Mouse (Mus musculus) regulatory T cell (primary cell): ENCODE measurements around the gene Olfr1049.
"Not testable (repeated sequence)": the region's sequence is repeated elsewhere in the genome, so short reads cannot be mapped to it uniquely, and the experiment has no call there.

Experiments used
- in situ Hi-C: fragments of 300-600 bp; cut with MboI, MseI; formaldehyde crosslinking; loops from one replicate; pipeline ENCODE4 v1.15.1; 2025; ENCODE audit warnings: high pct_unique_total_duplicates

Gene Olfr1049

GRCm38 (mm10) chr2:86258228-86258627 lies at the start of gene Olfr1049:
TSS of gene Olfr1049 (minus strand) at chr2:86258328.
- in situ Hi-C loops, result not testable (repeated sequence)

DNA sequence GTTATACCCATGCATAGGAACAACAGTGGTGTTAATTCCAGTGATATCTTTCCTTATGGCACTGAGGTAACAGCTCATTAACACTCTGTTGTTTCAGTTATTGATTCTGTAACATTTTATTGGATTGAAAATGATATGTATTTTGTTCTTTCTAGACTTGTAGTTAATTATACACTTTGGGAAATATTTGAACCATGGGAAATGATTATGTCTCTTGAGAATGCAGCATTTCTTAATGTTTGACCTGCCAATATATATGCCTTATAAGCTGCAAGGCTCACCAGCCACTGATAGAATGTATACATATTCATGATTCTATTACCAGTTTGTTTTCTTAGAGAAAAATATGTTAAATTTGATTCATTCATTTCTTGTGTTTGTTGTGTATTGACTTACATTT lies 34.0 kb upstream of the Olfr1049 start, which contains the start of gene Olfr1052:
TSS of gene Olfr1052 (plus strand) at position 301 of the 400 bp plus-strand sequence.
- in situ Hi-C loops, result no loop called here

- in situ Hi-C loops, result not testable (repeated sequence)
These were observed 20.9 kb upstream of the Olfr1049 start, which contains the start of gene Olfr1051 for GRCm38 (mm10) chr2:86278988-86279387. TSS of gene Olfr1051 (minus strand) at chr2:86279088.

DNA sequence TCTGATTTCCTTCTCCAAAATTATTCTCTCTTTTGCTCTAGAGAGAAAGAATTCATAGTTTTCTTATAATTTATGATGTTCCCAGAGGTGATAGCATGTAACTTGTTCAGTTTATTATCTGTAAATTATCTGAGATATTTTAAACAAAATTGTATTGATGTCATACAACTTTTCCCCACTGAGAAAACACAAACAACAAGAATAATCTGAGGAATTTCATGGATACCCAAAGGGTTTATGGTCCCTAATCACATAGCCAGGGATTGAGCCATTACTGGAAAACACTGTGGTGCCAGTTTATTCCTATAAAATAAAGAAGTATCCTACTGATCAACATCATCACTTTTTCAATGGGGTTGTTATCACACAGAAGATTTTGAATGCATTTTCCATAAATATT lies 17.9 kb downstream of the Olfr1049 start, which contains the start of gene Olfr1048:
TSS of gene Olfr1048 (minus strand) at position 101 of the 400 bp plus-strand sequence.
- in situ Hi-C loops, result no loop called here

GRCm38 (mm10) chr2:86231301-86231700 lies 26.8 kb downstream of the Olfr1049 start, which contains the start of gene Olfr1047:
TSS of gene Olfr1047 (minus strand) at chr2:86231401.
- in situ Hi-C loops, result no loop called here

- in situ Hi-C loops, result no loop called here
These were observed 38.9 kb downstream of the Olfr1049 start, which contains the start of gene Olfr1046 for GRCm38 (mm10) chr2:86219214-86219613. TSS of gene Olfr1046 (minus strand) at chr2:86219314.
